Mouse (Mus musculus) myocyte (in vitro differentiated cells): ENCODE measurements around the gene Mst1r. TPM values are rescaled to one million over a fixed set of nuclear protein-coding genes. Genes with fewer than 3 reads are reported as not detected.

Experiments
- H3K27me3 ChIP-seq: one replicate; pipeline ENCODE4 v1.6.1; 2011; ENCODE audit not compliant: control insufficient read depth, insufficient read depth, insufficient read length
- H3K36me3 ChIP-seq: one replicate; pipeline ENCODE4 v1.6.1; 2011; ENCODE audit not compliant: control insufficient read depth, insufficient read depth
- H3K4me2 ChIP-seq: one replicate; pipeline ENCODE4 v1.6.1; 2011; ENCODE audit warnings: low read depth, control low read depth
- H3K4me3 ChIP-seq: one replicate; pipeline ENCODE4 v1.5.1; 2011; ENCODE audit warnings: mild to moderate bottlenecking, control low read depth, moderate library complexity
- H3K79me2 ChIP-seq: one replicate; pipeline ENCODE4 v1.6.1; 2011; ENCODE audit not compliant: control insufficient read depth, insufficient read depth
- H3ac ChIP-seq: one replicate; pipeline ENCODE4 v1.6.1; 2011; ENCODE audit not compliant: control insufficient read depth, insufficient read length
- CEBPB ChIP-seq: IDR thresholded peaks from 2 replicates; pipeline ENCODE4 v1.6.1; 2011; ENCODE audit warnings: mild to moderate bottlenecking, moderate library complexity; ENCODE audit not compliant: poor library complexity, insufficient read depth, severe bottlenecking
- E2F4 ChIP-seq: IDR thresholded peaks from one replicate; pipeline ENCODE4 v1.6.1; 2011; ENCODE audit warnings: mild to moderate bottlenecking, control low read depth, moderate library complexity; ENCODE audit not compliant: insufficient read depth
- MAX ChIP-seq: IDR thresholded peaks from one replicate; pipeline ENCODE4 v1.6.1; 2011; ENCODE audit warnings: low read depth, mild to moderate bottlenecking, control low read depth
- MYOD1 ChIP-seq, 3 experiments: IDR thresholded peaks; one replicate each; pipeline ENCODE4 v1.6.1; 2011; ENCODE audit warnings: control low read depth in 2 of 3, low read depth in 2 of 3, mild to moderate bottlenecking in 2 of 3, moderate library complexity in 1 of 3; ENCODE audit not compliant: insufficient read length in 2 of 3, control insufficient read depth in 1 of 3
- MYOG ChIP-seq, 3 experiments: IDR thresholded peaks; one replicate each; pipeline ENCODE4 v1.6.1; 2011; ENCODE audit warnings: control low read depth in 2 of 3, low read depth in 2 of 3, mild to moderate bottlenecking in 2 of 3; ENCODE audit not compliant: insufficient read length in 2 of 3, control insufficient read depth in 1 of 3, insufficient read depth in 1 of 3
- POLR2A ChIP-seq: IDR thresholded peaks from one replicate; pipeline ENCODE4 v1.6.1; 2011; ENCODE audit warnings: low read depth, mild to moderate bottlenecking, control low read depth, moderate library complexity; ENCODE audit not compliant: insufficient read length
- POLR2AphosphoS2 ChIP-seq: IDR thresholded peaks from one replicate; pipeline ENCODE4 v1.6.1; 2011; ENCODE audit warnings: low read depth, control low read depth; ENCODE audit not compliant: insufficient read length
- REST ChIP-seq: IDR thresholded peaks from one replicate; pipeline ENCODE4 v1.6.1; 2011; ENCODE audit warnings: mild to moderate bottlenecking, control low read depth, moderate library complexity; ENCODE audit not compliant: insufficient read depth, insufficient read length
- SRF ChIP-seq: IDR thresholded peaks from one replicate; pipeline ENCODE4 v1.6.1; 2011; ENCODE audit warnings: low read depth; ENCODE audit not compliant: control insufficient read depth, insufficient read length
- TCF12 ChIP-seq: IDR thresholded peaks from one replicate; pipeline ENCODE4 v1.6.1; 2011; ENCODE audit warnings: mild to moderate bottlenecking, control low read depth; ENCODE audit not compliant: poor library complexity, insufficient read depth, severe bottlenecking
- TCF3 ChIP-seq: IDR thresholded peaks from one replicate; pipeline ENCODE4 v1.6.1; 2011; ENCODE audit warnings: low read depth, control low read depth; ENCODE audit not compliant: insufficient read length
- USF1 ChIP-seq: IDR thresholded peaks from one replicate; pipeline ENCODE4 v1.6.1; 2011; ENCODE audit warnings: low read depth, mild to moderate bottlenecking, control low read depth, moderate library complexity
- polyA plus RNA-seq: library from polyadenylated mRNA; unstranded; fragments of >200 nt; fragmentation: generic; extraction: Trizol; gene quantifications from one replicate; pipeline ENCODE4 v1.2.1, GENCODE M21; 2012; ENCODE audit warnings: missing spikeins

Mst1r gene
- polyA plus RNA-seq, 1 experiment = 0.04 TPM

DNA sequence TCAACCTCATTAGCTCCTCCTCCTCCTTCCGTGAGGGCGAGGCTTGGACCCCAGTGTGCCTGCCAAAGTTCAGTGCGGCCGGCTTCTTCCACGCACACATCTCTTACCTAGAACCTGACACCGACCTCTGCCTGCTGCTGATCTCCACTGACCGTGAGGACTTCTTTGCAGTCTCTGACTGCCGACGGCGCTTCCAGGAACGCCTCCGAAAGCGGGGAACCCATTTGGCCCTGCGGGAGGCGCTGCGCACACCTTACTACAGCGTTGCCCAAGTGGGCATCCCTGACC is 5.1 kb upstream of the Mst1r start:
- H3K79me2 ChIP-seq = no peaks in the 10 kb centered on the region
- H3ac ChIP-seq = no peak overlapping the region
- H3K36me3 ChIP-seq = no peaks in the 10 kb centered on the region
- no peak overlapping the region for H3K4me3 ChIP-seq
- no peak for TF ChIP-seq MYOD1 (IDR thresholded peaks at IDR 0.05; ENCODE audit: control insufficient read depth in 1 of 3, insufficient read length in 2 of 3, low read depth in 2 of 3)
- TF ChIP-seq CEBPB = no peak
- no peak for TF ChIP-seq SRF
- no peak for TF ChIP-seq USF1
- TF ChIP-seq TCF3 = no peak
- TF ChIP-seq POLR2A = no peak
- TF ChIP-seq REST = no peak
- TF ChIP-seq POLR2AphosphoS2 = no peak
- no peak for TF ChIP-seq MAX
- no peak for TF ChIP-seq E2F4
- TF ChIP-seq MYOG (IDR thresholded peaks at IDR 0.05; ENCODE audit: control insufficient read depth in 1 of 3, insufficient read depth in 1 of 3, insufficient read length in 2 of 3, low read depth in 2 of 3) = no peak
- no peak for TF ChIP-seq TCF12
- H3K27me3 ChIP-seq = no peaks in the 10 kb centered on the region
- H3K4me2 ChIP-seq = no peak overlapping the region

DNA sequence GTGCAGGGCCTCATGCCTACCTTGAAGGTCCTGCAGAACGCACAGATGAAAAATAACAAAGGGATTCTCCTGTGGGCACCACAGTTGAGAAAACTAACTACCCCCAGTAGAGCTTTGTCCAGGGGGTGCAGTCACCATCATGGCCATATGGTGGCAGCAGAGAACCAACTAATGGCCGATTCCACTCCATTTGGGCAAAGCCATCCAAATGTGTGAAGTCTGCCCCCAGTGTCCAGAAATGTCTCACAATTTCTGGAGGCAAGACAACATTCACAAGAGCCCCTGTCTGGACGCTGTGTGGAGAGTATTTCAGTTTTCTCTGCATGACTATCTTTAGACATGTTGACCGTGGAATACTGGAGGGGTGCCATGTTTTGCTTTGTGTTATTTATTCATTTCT is 1.9 kb upstream of the Mst1r start:
- Histone ChIP-seq H3K4me3 (no peak overlapping the region), H3K79me2 (no peaks in the 10 kb centered on the region), H3K27me3 (no peaks in the 10 kb centered on the region), H3K36me3 (no peaks in the 10 kb centered on the region), H3ac (no peak overlapping the region), H3K4me2 (peak overlapping the region; percentile 13)
- TF ChIP-seq SRF (peak; percentile 29), MYOD1 (IDR thresholded peaks at IDR 0.05; ENCODE audit: control insufficient read depth in 1 of 3, insufficient read length in 2 of 3, low read depth in 2 of 3) (no peak), TCF3 (no peak), USF1 (no peak), REST (no peak), MAX (no peak), CEBPB (no peak), MYOG (IDR thresholded peaks at IDR 0.05; ENCODE audit: control insufficient read depth in 1 of 3, insufficient read depth in 1 of 3, insufficient read length in 2 of 3, low read depth in 2 of 3) (no peak)

DNA sequence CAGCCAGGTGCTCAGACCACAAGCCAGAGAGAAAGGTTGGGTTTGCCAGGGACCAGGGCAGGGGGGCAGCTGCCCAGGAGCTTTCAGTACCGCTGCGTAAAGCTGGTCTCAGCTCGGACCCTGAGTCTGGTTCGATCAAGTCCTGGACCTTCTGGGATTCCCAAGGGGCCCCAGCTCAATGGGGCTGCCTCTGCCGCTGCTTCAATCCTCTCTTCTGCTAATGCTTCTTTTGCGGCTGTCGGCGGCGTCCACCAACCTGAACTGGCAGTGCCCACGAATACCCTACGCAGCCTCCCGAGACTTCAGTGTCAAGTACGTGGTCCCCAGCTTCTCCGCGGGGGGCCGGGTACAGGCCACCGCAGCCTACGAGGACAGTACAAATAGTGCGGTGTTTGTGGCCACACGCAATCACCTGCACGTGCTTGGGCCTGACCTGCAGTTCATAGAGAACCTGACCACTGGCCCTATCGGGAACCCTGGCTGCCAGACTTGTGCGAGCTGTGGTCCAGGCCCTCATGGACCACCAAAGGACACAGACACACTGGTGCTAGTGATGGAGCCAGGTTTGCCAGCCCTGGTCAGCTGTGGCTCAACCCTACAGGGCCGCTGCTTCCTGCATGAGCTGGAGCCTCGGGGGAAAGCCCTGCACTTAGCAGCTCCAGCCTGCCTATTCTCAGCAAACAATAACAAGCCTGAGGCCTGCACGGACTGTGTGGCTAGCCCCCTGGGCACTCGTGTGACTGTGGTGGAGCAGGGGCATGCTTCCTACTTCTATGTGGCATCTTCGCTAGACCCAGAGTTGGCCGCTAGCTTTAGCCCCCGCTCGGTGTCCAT is 511 bp downstream of the Mst1r start:
- H3K79me2 ChIP-seq = no peaks in the 10 kb centered on the region
- TF ChIP-seq MYOD1 (IDR thresholded peaks at IDR 0.05; ENCODE audit: control insufficient read depth in 1 of 3, insufficient read length in 2 of 3, low read depth in 2 of 3) (no peak), TCF12 (no peak), POLR2AphosphoS2 (no peak), SRF (no peak), E2F4 (no peak)
- H3K27me3 ChIP-seq = peaks cover 6% of the 10 kb centered on the region
- H3K36me3 ChIP-seq = no peaks in the 10 kb centered on the region
- no peak overlapping the region for H3K4me3 ChIP-seq
- H3ac ChIP-seq = no peak overlapping the region
- peak overlapping the region; percentile 42 for H3K4me2 ChIP-seq

DNA sequence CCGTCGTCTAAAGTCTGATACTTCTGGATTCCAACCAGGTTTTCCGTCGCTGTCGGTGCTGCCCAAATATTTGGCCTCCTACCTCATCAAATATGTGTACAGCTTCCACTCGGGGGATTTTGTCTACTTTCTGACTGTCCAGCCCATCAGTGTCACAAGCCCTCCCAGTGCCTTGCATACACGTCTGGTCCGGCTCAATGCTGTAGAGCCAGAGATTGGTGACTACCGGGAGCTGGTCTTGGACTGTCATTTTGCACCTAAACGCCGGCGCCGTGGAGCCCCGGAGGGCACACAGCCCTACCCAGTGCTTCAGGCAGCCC is 1.1 kb downstream of the Mst1r start:
- H3K4me3 ChIP-seq = no peak overlapping the region
- H3K36me3 ChIP-seq = no peaks in the 10 kb centered on the region
- no peak overlapping the region for H3ac ChIP-seq
- peaks cover 12% of the 10 kb centered on the region for H3K27me3 ChIP-seq
- no peak overlapping the region for H3K4me2 ChIP-seq
- TF ChIP-seq MYOD1 (IDR thresholded peaks at IDR 0.05; ENCODE audit: control insufficient read depth in 1 of 3, insufficient read length in 2 of 3, low read depth in 2 of 3) (no peak), TCF3 (no peak), SRF (no peak), POLR2A (no peak), MAX (no peak), POLR2AphosphoS2 (no peak), USF1 (no peak), TCF12 (no peak), E2F4 (no peak), CEBPB (no peak), MYOG (IDR thresholded peaks at IDR 0.05; ENCODE audit: control insufficient read depth in 1 of 3, insufficient read depth in 1 of 3, insufficient read length in 2 of 3, low read depth in 2 of 3) (no peak), REST (no peak)
- H3K79me2 ChIP-seq = no peaks in the 10 kb centered on the region

DNA sequence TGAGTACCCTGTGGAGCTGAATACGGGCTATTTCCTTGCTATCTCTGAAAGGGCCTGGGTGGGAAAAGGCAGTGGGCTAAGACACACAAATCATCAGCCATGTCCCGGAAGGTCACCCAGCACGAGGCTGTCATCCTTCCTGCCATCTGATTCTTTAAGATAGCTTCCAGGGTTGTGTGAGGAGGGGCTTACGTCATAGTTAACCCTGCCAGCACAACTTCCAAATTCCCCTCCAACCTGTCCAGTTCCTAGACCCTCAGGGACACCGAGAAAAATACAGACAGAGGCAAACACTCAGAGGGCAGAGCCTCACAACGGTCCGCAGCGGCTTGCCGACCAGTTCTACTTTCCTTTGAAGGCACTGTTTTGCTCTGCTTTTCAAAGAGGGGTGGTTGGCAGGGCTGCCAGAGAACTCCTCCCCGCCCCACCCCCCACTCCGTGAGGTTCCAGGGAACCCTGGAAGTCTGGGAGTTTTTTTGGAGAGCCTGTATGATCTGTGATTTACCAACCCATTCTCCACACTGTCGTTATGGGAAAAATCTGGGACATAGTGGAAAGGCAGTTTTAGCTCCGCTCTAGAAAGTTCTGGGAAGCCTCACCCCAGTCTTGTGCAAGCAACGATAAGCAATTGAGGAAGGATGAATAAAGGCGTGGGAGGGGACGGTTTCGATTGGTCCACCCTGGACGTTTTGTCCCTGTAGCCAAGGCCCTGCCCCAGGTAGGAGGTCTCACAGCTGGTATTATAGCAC is 1.9 kb downstream of the Mst1r start:
- Histone ChIP-seq H3K27me3 (peaks cover 20% of the 10 kb centered on the region), H3ac (no peak overlapping the region), H3K4me3 (no peak overlapping the region), H3K4me2 (no peak overlapping the region), H3K36me3 (no peaks in the 10 kb centered on the region), H3K79me2 (no peaks in the 10 kb centered on the region)
- no peak for TF ChIP-seq USF1
- TF ChIP-seq CEBPB = no peak
- no peak for TF ChIP-seq TCF12
- no peak for TF ChIP-seq MYOG (IDR thresholded peaks at IDR 0.05; ENCODE audit: control insufficient read depth in 1 of 3, insufficient read depth in 1 of 3, insufficient read length in 2 of 3, low read depth in 2 of 3)
- TF ChIP-seq E2F4 = no peak
- TF ChIP-seq MYOD1 (IDR thresholded peaks at IDR 0.05; ENCODE audit: control insufficient read depth in 1 of 3, insufficient read length in 2 of 3, low read depth in 2 of 3) = no peak
- TF ChIP-seq POLR2AphosphoS2 = no peak
- TF ChIP-seq POLR2A = no peak
- no peak for TF ChIP-seq TCF3
- no peak for TF ChIP-seq MAX
- TF ChIP-seq SRF = no peak
- TF ChIP-seq REST = no peak
